Mouse (Mus musculus): ENCODE data around the gene Syn3.

GRCm38 (mm10) chr10:86010636-86011035 is 488.1 kb downstream of the Syn3 start:
- TF ChIP-seq POLR2A (IDR thresholded peaks at IDR 0.05; ENCODE audit: borderline replicate concordance, insufficient read depth, low read length) (no peak), CTCF (IDR thresholded peaks at IDR 0.05; ENCODE audit: borderline replicate concordance, insufficient read depth, low read depth, low read length) (no peak)
